Mouse (Mus musculus) embryonic facial prominence, embryonic 10.5 days (tissue): ENCODE measurements at regions not wholly inside any gene's neighbourhood (a gene's known extent, or its start where the extent isn't known, plus 50 kb on each side); places are given as distances from the start of the nearest gene placed in this dataset.
A peak's percentile ranks its signal among the peaks of the same experiment; 100 is the strongest.
"Not testable (repeated sequence)": the region's sequence is repeated elsewhere in the genome, so short reads cannot be mapped to it uniquely, and the experiment has no call there.

Experiments used
- DNase-seq: peaks from one replicate; pipeline ENCODE4 v3.0.0-alpha.2; 2017; ENCODE audit warnings: low spot score
- H3K27ac ChIP-seq: fragments of 300-500 bp; sonication (generic); replicated peaks from 2 replicates; pipeline ENCODE4 v1.5.1; 2016; ENCODE audit warnings: mild to moderate bottlenecking
- H3K27me3 ChIP-seq: fragments of 300-500 bp; sonication (generic); replicated peaks from 2 replicates; pipeline ENCODE4 v1.6.1; 2016; ENCODE audit warnings: low read depth, mild to moderate bottlenecking; ENCODE audit not compliant: poor library complexity, severe bottlenecking
- H3K36me3 ChIP-seq: fragments of 300-500 bp; sonication (generic); replicated peaks from 2 replicates; pipeline ENCODE4 v1.6.1; 2016; ENCODE audit warnings: mild to moderate bottlenecking, moderate library complexity
- H3K4me1 ChIP-seq: fragments of 300-500 bp; sonication (generic); 2 replicates; pipeline ENCODE4 v1.6.1; 2016
- H3K4me3 ChIP-seq: fragments of 300-500 bp; sonication (generic); 2 replicates; pipeline ENCODE4 v1.5.1; 2016; ENCODE audit warnings: mild to moderate bottlenecking, moderate library complexity
- H3K9me3 ChIP-seq: fragments of 300-500 bp; sonication (generic); 2 replicates; pipeline ENCODE4 v1.6.1; 2016; ENCODE audit warnings: mild to moderate bottlenecking
- WGBS: fragments of 180-500 bp; shearing (Covaris S2); methylation state at CpG from one replicate; pipeline ENCODE4 v1.1.7; 2016; 5-methylcytosine and 5-hydroxymethylcytosine counted together

DNA sequence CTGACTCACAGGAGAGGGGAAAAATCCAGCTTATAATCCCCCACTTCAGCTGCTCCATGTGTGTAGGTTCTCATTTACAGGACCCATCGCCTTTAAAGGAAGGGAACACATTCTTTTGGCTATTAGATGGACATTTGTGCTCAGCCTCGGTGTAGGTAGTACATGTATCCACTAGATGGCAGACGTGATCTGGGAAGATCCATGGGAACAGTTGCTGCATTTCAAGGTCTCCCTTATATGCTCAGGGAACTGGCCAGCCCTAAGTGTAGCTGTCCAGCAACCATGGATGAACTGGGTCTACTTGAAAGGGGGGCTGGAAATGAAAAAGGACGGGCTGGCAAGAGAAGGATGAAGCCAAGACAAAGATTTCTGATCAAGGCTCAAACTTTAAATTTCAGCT lies 124.0 kb downstream of the Akain1 start:
- Histone ChIP-seq H3K27ac (no peak overlapping the region), H3K27me3 (no peaks in the 10 kb centered on the region)
- 15% methylated on average over 4 of the region's 4 CpGs for WGBS

DNA sequence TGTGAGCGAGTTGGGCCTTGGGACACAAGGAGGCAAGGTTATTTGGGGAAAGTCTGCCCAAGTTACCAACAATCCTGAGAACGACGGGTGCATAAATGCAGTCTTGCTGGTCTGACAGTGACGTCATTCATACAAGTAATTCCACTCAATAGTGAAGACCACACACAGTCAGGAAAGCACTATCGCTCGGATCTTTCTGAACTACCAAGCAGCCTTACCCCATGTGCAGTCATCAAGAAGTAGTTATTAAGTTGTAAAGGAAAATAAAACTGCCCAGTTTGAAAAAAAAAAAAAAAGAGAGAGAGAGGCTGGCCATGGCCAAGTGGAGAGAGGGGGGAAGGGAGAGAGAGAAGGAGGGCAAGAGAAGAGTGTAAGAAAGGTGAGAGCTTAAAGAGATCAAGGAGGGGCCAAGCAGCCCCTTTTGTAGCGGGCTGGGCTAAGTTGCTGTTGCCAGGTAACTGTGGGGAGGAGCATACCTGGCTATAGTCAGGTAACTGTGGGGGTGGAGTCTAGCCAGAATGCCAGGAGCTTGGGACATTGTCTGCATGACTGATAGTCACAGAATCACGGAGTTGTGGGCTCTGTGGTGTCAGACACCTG lies 132.0 kb downstream of the Akain1 start:
- not testable (repeated sequence) for H3K4me3 ChIP-seq, H3K9me3 ChIP-seq, H3K36me3 ChIP-seq, H3K27ac ChIP-seq, H3K27me3 ChIP-seq, H3K4me1 ChIP-seq, DNase-seq
- WGBS: 68% methylated on average over 8 of the region's 8 CpGs

More for the DNA sequence above, 124.0 kb downstream of the Akain1 start:
- Histone ChIP-seq H3K36me3 (no peaks in the 10 kb centered on the region), H3K4me3 (no peak overlapping the region), H3K4me1 (no peaks in the 10 kb centered on the region), H3K9me3 (no peaks in the 10 kb centered on the region)
- DNase-seq: peak; percentile 58

DNA sequence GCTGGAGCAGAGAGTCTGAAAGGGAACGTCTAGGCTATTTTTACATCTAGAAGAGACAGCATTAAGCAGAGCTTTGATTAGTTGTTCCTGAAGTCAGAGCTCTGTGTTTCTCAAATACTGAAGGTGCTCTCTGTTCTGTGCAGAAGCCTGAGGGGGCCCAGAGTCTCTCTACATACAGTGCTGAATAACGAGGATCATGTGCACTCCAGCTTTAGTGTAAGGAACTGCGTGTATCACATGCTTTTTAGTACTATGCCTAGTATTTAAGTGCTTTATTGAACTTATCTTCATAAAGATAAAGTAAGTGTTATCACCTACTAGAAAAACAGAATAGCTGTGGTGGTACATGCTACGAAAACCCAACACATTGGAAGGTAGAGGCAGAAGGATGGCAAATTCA lies 151.4 kb downstream of the Akain1 start:
- 84% methylated on average over 4 of the region's 4 CpGs for WGBS
- H3K27ac ChIP-seq: no peak overlapping the region
- H3K4me3 ChIP-seq: no peak overlapping the region
- no peak for DNase-seq
- H3K36me3 ChIP-seq: no peaks in the 10 kb centered on the region
- no peaks in the 10 kb centered on the region for H3K27me3 ChIP-seq
- H3K9me3 ChIP-seq: no peaks in the 10 kb centered on the region
- no peaks in the 10 kb centered on the region for H3K4me1 ChIP-seq

DNA sequence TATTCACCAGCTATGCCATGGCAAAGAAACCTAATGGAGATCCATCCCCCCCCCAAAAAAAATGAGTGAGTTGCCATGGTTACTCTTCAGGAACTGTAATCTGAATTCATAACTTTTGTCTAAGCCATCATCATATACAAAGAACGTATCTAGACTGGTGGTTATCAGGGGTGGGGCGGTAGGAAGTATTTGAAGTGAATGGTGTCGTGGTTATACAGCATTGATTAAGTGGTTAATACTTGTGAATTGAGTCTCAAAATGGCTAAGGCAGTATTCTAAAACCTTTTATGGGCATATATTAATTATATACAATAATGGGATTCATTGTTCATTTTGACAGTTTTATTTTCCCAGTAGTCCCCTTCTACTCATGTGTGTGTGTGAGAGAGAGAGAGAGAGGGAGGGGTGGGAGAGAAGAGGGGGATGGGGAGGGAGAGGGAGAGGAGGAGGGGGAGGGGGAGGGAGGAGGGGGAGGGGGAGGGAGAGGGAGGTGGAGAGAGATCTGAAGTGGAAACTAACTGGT lies 158.7 kb downstream of the Akain1 start:
- Histone ChIP-seq H3K4me3 (no peak overlapping the region), H3K4me1 (no peaks in the 10 kb centered on the region), H3K36me3 (no peaks in the 10 kb centered on the region), H3K9me3 (no peaks in the 10 kb centered on the region), H3K27ac (no peak overlapping the region), H3K27me3 (no peaks in the 10 kb centered on the region)
- WGBS: 87% methylated on average over 3 of the region's 3 CpGs
- no peak for DNase-seq

DNA sequence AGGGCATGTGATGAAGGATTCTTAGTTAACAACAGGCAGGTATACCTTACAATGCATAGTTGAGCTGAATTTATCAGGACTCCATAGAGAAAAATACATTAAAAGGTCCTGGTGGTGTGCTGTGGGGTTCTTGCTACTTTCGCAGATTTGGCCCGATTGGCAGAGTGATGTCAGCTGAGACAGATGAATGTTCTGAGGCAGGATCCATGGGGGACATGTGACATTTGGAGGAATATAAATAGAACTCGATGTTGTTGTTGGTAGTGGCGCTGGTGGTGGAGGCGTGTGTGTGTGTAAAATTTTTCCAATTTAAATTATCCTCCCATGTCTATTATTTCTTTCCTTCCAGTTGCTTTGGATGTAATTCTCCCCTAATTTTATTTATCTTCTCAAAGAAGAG lies 159.3 kb downstream of the Akain1 start:
- H3K27ac ChIP-seq: no peak overlapping the region
- no peak overlapping the region for H3K4me3 ChIP-seq
- H3K36me3 ChIP-seq: no peaks in the 10 kb centered on the region
- H3K27me3 ChIP-seq: no peaks in the 10 kb centered on the region
- H3K9me3 ChIP-seq: no peaks in the 10 kb centered on the region
- WGBS: 94% methylated on average over 5 of the region's 5 CpGs
- H3K4me1 ChIP-seq: no peaks in the 10 kb centered on the region
- no peak for DNase-seq

DNA sequence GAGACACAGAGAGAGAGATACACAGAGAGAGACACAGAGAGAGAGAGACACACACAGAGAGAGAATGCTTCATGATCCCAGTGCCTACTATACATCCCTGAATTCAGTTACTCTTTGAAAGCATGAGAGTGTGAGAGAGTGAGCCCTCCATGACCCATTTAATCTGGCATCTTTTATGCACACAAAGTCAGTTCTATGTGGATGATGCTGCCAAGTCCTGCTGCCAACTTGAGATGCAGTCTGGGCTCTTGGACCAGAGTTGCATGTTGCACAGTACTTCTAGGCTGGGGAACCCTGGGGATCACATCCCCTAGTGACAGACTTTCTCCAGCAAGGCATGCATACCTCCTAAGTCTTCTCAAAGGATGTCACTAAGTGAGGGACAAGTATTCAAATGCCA lies 164.5 kb downstream of the Akain1 start:
- Histone ChIP-seq H3K4me1 (no peaks in the 10 kb centered on the region), H3K4me3 (no peak overlapping the region), H3K36me3 (no peaks in the 10 kb centered on the region), H3K27ac (no peak overlapping the region), H3K9me3 (no peaks in the 10 kb centered on the region), H3K27me3 (no peaks in the 10 kb centered on the region)
- no peak for DNase-seq

DNA sequence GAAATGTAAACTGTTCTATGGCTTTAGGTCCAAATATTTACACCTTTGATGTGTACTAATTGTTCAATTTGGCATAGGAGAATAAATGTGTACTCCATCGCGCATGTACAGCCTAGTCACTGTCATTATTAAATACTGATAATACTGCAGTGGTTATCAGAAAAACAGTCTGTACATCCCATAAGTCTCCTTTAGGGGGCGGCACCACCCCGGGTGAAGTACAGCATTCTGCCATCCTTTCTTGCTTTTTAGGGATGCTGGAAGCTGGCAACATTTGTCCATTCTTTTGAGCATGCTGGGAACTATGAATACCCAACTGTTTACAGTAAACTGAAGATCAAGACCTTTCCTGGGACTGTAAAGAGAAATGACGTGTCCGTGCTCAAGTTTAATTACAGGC lies 165.6 kb downstream of the Akain1 start:
- Histone ChIP-seq H3K4me1 (no peaks in the 10 kb centered on the region), H3K4me3 (no peak overlapping the region), H3K27ac (no peak overlapping the region), H3K27me3 (no peaks in the 10 kb centered on the region), H3K36me3 (no peaks in the 10 kb centered on the region), H3K9me3 (no peaks in the 10 kb centered on the region)
- WGBS: 69% methylated on average over 6 of the region's 6 CpGs
- no peak for DNase-seq

DNA sequence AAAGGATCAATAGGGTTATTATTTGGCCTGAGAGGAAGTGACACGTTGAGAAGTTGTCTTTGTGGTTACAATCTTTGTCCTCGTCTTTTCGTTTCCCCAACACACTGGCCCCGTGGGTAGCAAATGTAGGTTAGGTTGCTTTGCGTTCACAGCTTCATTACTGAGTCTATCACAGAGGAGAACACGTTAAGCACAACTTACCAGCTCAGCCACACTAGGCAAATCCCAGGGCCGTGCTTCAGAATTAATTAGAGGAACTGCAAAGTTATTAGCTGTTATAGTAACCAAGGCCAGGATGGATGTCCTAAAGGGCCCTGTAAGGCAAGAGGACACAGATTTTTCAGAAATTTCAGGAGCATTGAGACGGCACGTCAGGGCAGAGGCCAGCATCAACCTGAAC lies 166.3 kb downstream of the Akain1 start:
- 86% methylated on average over 9 of the region's 9 CpGs for WGBS
- no peak for DNase-seq
- no peak overlapping the region for H3K27ac ChIP-seq
- H3K27me3 ChIP-seq: no peaks in the 10 kb centered on the region
- H3K4me1 ChIP-seq: no peaks in the 10 kb centered on the region
- no peaks in the 10 kb centered on the region for H3K9me3 ChIP-seq
- H3K36me3 ChIP-seq: no peaks in the 10 kb centered on the region
- no peak overlapping the region for H3K4me3 ChIP-seq

DNA sequence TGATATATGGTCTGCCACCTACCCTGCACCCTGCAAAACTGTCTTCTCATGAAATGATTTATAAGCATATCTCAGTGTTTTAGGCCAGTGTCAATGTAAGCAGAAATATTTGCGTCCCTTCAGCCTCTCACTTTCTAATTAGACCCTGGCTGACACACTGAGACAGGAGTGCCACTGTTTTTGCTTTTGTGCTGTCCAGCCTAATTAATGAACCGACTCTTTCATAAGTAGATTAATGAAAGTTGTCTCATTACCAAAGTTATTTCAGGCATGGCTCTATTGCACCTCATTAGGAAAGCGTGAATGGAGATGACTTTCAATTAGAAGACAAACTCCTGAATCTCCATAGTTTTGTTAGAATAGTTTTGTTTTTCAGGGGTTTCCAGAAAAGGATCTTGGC lies 192.3 kb downstream of the Akain1 start:
- no peak for DNase-seq
- H3K27ac ChIP-seq: no peak overlapping the region
- 75% methylated on average over 3 of the region's 3 CpGs for WGBS
- H3K4me3 ChIP-seq: no peak overlapping the region
- H3K4me1 ChIP-seq: no peaks in the 10 kb centered on the region
- no peaks in the 10 kb centered on the region for H3K27me3 ChIP-seq
- H3K36me3 ChIP-seq: no peaks in the 10 kb centered on the region
- H3K9me3 ChIP-seq: no peaks in the 10 kb centered on the region

DNA sequence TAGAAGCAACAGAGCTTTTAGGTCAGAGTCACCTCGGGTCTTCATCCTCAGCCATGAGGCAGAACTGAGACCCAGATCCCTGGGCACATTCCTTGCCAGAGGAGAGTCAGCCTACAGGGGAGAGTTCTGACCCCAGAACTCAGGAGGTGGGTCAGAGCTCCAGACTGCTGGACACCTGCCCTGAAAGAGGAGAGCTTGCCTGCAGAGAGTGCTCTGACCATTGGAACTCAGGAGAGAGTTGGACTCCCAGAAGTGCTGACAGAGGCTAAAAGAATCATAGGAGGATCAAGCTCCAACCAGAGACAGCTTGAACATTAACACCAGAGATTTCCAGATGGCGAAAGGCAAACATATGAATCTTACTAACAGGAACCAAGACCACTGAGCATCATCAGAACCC lies 211.4 kb downstream of the Akain1 start:
- H3K36me3 ChIP-seq, H3K27me3 ChIP-seq, DNase-seq, H3K4me1 ChIP-seq, H3K4me3 ChIP-seq, H3K9me3 ChIP-seq, H3K27ac ChIP-seq: not testable (repeated sequence)
- WGBS: 86% methylated on average over 2 of the region's 2 CpGs

DNA sequence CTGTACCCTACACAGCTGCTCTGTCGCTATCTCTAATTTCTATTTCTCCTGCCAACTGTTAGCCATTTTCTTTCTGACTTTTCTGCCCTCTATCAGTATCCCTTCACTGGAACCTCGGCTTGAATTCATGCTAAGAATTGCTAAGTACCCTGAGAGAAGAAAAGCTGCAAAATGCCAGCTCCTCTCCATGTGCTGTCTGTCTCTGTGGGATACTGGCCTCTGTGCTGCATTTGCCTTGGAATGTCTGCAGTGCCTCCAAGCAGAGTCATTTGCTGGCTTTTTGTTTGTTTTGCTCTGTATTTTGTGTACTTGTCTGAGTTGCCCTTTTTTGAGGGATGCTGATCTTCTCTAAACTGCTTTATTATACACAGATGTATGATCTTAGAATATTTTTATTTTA lies 215.5 kb downstream of the Akain1 start:
- Histone ChIP-seq H3K27me3 (no peaks in the 10 kb centered on the region), H3K4me3 (no peak overlapping the region), H3K9me3 (no peaks in the 10 kb centered on the region), H3K36me3 (no peaks in the 10 kb centered on the region), H3K4me1 (no peaks in the 10 kb centered on the region), H3K27ac (no peak overlapping the region)
- DNase-seq: no peak
- 53% methylated on average over 2 of the region's 2 CpGs for WGBS

DNA sequence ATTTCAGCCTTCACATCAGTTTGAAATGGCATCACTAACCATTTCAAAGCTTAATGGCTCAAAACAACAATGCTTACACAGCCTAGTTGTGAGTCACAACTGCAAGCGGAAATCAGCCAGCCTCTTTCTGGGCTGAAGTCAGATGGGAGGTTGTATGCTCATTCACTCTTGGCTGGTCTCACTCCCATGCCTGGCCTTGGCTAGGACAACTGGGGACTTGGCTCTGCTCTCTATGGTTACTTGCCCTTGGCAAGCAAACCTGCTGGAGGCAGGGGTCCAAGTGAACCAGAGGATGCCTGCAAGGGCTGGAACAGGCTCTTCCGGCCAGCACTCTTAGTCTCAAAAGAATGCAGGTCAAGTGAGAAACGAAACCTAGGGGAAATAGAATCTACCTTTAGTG lies 233.4 kb downstream of the Akain1 start:
- no peak overlapping the region for H3K4me3 ChIP-seq
- H3K27ac ChIP-seq: no peak overlapping the region
- no peaks in the 10 kb centered on the region for H3K36me3 ChIP-seq
- no peaks in the 10 kb centered on the region for H3K4me1 ChIP-seq
- H3K27me3 ChIP-seq: no peaks in the 10 kb centered on the region
- no peak for DNase-seq
- no peaks in the 10 kb centered on the region for H3K9me3 ChIP-seq
- 86% methylated on average over 3 of the region's 3 CpGs for WGBS

DNA sequence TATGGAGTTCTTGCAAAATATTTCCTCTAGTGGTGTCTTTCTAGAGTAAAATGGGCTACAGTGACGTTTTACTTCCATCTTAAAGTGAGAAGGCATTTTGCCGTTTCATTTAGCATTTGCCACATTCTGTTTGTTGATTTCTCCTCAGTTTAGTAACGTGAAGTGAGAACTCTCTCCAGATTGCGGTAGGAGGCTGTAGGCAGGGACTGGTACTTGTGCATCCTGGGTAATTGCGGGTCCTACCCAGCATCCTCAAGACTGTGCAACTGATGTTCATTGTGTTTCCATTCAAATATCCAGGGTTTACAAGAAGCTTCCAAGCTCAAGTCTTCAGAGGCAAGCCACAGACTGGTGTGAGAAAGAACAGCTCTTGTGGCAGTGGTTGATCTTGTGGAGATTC lies 244.0 kb downstream of the Akain1 start:
- H3K4me3 ChIP-seq: no peak overlapping the region
- no peak overlapping the region for H3K27ac ChIP-seq
- DNase-seq: no peak
- WGBS: 87% methylated on average over 5 of the region's 5 CpGs
- no peaks in the 10 kb centered on the region for H3K36me3 ChIP-seq
- H3K27me3 ChIP-seq: no peaks in the 10 kb centered on the region
- no peaks in the 10 kb centered on the region for H3K9me3 ChIP-seq
- H3K4me1 ChIP-seq: no peaks in the 10 kb centered on the region
